Mouse (Mus musculus) cerebral cortex, adult 2 months (tissue): Measurements from ENCODE around the gene Ttc23.

Experiments
- WGBS: fragments of 180-500 bp; shearing (Covaris S2); methylation state at CpG from one replicate; pipeline ENCODE4 v1.1.7; 2018; 5-methylcytosine and 5-hydroxymethylcytosine counted together

Ttc23 gene

GRCm38 (mm10) chr7:67644833-67645680 is 2.2 kb upstream of the Ttc23 start, which contains the start of gene Lrrc28:
Gene Lrrc28 (minus strand): TSS chr7:67645268.
- under 1% methylated on average over 55 of the region's 55 CpGs for WGBS

- WGBS = 1% methylated on average over 15 of the region's 15 CpGs
These were observed 1.6 kb upstream of the Ttc23 start for GRCm38 (mm10) chr7:67645681-67646014.

DNA sequence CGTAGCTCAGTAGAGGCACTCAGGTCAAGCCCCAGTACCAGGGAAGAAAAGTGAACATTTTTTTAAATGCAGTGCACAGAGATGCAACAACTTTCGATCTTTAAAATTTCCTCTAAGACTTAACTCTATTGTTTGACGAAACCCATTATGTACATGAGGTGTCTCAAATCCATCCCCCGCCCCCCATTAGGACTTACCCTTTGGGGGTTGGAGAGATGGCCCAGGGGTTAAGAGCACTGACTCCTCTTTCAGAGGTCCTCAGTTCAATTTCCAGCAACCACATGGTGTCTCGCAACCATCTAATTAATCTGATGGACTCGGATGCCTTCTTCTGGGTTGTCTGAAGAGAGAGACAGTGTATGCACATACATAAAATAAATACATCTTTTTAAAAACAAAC is 1.1 kb upstream of the Ttc23 start:
- 11% methylated on average over 6 of the region's 6 CpGs for WGBS

DNA sequence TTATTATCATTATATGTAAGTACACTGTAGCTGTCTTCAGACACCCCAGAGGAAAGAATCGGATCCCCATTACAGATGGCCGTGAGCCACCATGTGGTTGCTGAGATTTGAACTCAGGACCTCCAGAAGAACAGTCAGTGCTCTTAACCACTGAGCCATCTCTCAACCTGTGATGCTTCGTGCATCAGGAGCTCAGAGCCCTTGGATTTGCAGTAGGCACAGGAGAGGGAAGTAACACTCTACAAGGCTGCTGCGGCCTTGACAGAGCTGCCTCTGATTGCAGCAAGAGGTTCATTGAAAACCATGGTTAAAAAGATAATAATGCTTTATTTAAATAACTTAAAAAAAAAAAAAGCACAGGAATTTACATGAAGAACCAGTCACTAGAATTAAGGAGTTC is 1.2 kb downstream of the Ttc23 start:
- 72% methylated on average over 4 of the region's 4 CpGs for WGBS

- 55% methylated on average over 5 of the region's 5 CpGs for WGBS
These were observed 5.0 kb downstream of the Ttc23 start for GRCm38 (mm10) chr7:67652211-67652610.

GRCm38 (mm10) chr7:67654668-67655067 is 7.5 kb downstream of the Ttc23 start:
- WGBS = 56% methylated on average over 7 of the region's 7 CpGs

- WGBS = 55% methylated on average over 1 of the region's 1 CpGs
These were observed 8.0 kb downstream of the Ttc23 start for GRCm38 (mm10) chr7:67655186-67655585.

GRCm38 (mm10) chr7:67658110-67658509 is 10.9 kb downstream of the Ttc23 start:
- WGBS = 84% methylated on average over 4 of the region's 4 CpGs

GRCm38 (mm10) chr7:67662424-67662823 is 15.2 kb downstream of the Ttc23 start:
- 94% methylated on average over 5 of the region's 5 CpGs for WGBS

GRCm38 (mm10) chr7:67663981-67664694 is 16.9 kb downstream of the Ttc23 start:
- WGBS = 79% methylated on average over 14 of the region's 14 CpGs

DNA sequence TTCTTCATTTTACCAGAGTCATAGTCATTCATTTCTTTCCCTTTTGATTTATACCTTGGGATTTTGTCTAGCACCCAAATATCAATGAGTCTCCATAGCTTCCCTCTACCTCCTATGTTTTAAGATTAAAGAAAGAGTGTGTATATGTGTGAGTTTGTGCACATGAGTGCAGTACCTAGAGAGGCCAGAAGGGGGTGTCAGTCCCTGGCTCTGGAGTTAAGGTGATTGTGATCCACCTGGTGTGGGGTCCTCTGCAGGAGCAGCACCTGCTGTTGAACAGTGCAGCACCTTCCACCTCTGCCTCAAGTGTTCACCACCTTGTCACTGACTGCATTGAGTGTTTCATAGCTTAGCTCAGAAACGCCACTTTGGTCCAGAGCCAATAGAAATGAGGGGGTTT is 23.8 kb downstream of the Ttc23 start:
- WGBS = 81% methylated on average over 1 of the region's 1 CpGs

- 2% methylated on average over 10 of the region's 10 CpGs for WGBS
These were observed 25.4 kb downstream of the Ttc23 start for GRCm38 (mm10) chr7:67672650-67673049.

- 87% methylated on average over 5 of the region's 5 CpGs for WGBS
These were observed 26.4 kb downstream of the Ttc23 start for GRCm38 (mm10) chr7:67673656-67674055.

DNA sequence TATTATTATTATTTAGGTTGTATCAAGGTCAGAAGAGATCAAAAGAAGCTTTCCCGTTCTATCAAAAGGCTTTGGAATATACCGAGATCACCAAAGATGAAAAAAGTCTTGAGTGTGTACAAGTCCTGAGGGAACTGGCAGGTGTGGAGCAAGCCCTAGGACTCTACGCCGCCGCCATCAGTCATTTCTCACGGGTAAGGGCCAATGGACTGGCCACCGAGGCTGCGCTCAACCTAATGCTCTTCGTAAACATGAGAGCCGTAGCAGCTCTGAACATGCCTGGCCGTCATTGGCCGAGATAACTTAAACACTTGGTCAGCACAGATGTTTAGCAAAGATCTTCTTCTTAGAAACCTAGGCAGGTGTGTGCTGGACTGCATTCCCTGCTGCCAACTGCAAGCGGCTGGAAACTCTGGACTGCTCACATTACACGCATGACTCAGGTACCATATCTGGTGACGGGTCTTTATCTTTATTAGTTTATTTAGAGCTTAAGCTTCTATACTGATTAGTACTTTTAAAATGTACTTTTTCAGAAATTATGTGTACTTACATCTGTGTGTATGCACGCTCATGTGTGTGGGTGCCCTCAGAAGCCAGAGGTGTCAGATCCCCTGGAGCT is 31.8 kb downstream of the Ttc23 start:
- WGBS = 97% methylated on average over 16 of the region's 16 CpGs

- 68% methylated on average over 9 of the region's 9 CpGs for WGBS
These were observed 33.9 kb downstream of the Ttc23 start for GRCm38 (mm10) chr7:67681078-67681477.

DNA sequence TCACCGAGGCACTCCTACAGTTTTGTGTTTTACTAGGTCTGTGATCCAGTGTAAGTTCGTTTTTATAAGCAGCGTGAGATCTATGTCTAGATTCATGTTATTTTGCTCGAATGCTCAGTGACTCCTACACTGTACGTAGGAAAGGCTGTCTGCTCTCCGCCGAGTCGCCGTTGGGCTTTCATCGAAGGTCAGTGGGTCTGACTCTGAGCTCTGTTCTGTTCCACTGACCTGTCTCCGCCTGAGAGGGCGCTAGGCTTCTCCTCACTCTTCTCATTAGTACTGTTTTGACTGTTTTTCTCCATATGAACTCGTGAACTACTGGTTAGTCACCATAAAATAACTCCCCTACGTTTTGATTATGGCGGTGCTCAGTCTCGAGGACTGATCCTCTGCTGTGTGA is 35.8 kb downstream of the Ttc23 start:
- WGBS = 88% methylated on average over 16 of the region's 16 CpGs

DNA sequence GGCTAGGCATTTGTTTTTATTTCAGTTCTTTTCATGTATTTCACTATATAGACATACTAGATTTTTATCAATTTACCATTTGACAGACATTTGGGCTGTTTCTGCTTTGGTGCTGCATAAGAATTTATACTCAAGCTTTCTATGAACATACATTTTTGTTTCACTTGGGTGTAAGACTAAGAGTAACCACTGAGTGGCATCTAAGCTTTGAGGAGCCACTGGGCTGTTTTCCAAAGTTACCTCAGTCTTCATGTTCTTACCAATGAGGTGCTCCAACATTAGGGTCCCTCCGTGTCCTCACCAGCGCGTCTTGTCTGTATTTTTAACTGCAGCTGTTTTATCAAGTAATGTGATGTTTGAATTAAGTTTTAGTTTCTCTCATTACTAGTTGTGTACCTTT is 39.3 kb downstream of the Ttc23 start:
- WGBS = 89% methylated on average over 3 of the region's 3 CpGs

- WGBS = 32% methylated on average over 3 of the region's 3 CpGs
These were observed 41.1 kb downstream of the Ttc23 start for GRCm38 (mm10) chr7:67688281-67688680.

DNA sequence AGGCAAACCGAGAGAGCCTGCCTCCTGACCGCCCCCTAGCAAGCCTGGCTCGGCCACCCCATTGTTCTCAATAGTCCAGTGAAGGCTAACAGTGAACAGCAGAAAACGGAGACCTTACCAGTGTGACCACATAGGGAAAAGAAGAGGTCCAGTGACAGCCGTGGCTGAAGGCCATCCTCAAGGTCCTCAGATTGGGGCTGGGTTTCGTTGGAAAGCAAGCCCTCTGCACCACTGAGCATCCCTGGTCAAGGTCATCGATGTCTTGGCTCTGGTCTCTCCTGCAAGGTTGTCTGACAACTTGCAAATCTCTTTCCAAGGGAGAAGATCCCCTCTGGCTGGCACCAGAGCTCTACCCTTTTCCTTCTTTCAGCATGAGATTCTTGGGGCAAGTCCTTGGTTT is 42.6 kb downstream of the Ttc23 start:
- 77% methylated on average over 7 of the region's 7 CpGs for WGBS

DNA sequence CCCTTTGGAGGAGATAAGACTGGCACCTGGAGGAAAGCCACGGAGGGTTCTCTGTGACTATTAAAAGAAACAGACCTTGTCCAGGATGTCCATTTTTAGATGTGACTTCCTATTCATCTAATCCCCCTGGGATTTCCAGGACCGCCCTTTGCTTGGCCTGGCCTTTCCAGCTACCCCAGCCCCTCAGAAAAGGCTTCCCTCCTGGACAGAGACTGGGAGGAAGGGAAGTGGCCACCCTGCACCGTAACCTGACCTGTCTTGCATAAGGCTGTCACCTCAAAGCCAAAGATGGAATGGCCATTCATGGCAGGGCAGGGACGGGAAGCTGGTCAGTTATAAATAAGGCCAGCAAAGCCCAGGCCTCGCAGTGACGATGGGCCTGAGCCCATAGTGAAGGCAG is 43.8 kb downstream of the Ttc23 start:
- 82% methylated on average over 6 of the region's 6 CpGs for WGBS

DNA sequence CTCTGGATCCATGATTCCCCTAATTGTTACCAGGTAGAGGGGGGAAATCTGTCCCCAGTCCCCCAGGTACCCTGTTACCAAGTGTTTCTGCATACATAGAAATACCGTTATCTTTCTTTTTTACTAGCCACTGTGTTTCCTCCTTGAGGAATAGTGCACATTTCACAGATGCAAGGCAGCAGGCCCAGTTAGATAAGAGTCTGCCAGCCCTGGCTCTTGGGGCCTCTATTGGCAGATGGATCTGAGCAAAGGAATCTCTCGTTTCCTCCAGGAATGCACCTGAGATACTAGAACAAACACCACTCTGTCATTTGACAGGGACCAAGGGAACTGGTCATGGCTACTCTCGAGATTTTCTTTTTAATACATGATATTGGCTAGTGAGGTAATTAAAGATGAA is 44.9 kb downstream of the Ttc23 start:
- WGBS = 84% methylated on average over 3 of the region's 3 CpGs

DNA sequence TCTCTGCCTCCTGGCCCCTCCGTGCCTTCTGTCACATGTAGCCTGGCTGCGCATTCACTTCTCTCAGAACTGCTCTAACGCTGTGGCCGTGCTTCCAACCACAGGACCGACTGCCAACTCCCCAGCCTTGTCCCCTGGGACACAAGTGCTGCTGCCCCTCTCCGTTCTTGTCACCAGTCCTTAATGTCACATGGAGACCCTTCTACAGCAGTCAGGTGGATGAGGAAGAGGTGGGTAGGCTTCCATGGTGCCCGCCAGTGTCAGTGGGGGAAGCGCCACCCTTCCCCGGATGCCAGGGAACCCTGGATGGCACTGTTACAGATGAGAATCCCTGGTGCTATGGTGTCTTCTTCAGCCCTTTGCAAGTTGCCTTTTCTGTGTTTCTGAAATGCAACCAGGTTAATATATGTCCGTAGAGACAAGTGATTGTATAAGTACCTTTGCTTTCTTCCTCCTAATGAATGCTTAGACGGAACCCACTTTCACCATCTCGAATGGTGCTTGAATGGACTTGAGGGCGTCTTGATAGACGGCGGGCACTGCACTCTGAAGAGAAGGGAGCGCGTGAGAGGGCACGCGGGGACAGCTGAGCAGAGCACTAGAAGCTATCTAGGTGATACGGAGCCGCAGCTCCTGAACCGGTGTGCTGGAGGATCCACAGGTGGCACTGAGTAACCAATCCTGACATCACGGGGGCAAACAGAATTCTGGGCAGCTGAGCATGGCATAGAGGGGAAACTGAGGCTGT is 45.8 kb downstream of the Ttc23 start:
- 93% methylated on average over 23 of the region's 23 CpGs for WGBS
